Mouse (Mus musculus) induced T-regulatory cell, adult 2 months (primary cell): ENCODE data around the gene V1ra8.
"Not testable (repeated sequence)": the region's sequence is repeated elsewhere in the genome, so short reads cannot be mapped to it uniquely, and the experiment has no call there.

ENCODE experiments used
- DNase-seq: peaks from one replicate; pipeline ENCODE4 v3.0.0-alpha.2; 2012; ENCODE audit warnings: low read depth

Gene V1ra8

GRCm38 (mm10) chr6:90202493-90202892 is at the start of gene V1ra8:
Gene V1ra8, plus strand, starts transcription at chr6:90202793.
- DNase-seq: not testable (repeated sequence)

GRCm38 (mm10) chr6:90160139-90160538 is 42.5 kb upstream of the V1ra8 start:
- DNase-seq: no peak

GRCm38 (mm10) chr6:90174508-90174907 is 28.1 kb upstream of the V1ra8 start, which contains the start of gene Vmn1r52:
Gene Vmn1r52, plus strand, starts transcription at chr6:90174808.
- no peak for DNase-seq

GRCm38 (mm10) chr6:90224338-90224737 is 21.7 kb downstream of the V1ra8 start, which contains the start of gene Vmn1r53:
Gene Vmn1r53, minus strand, starts transcription at chr6:90224438.
- DNase-seq: no peak

- DNase-seq: not testable (repeated sequence)
Observed at GRCm38 (mm10) chr6:90232114-90232513, 29.5 kb downstream of the V1ra8 start.

- no peak for DNase-seq
Observed at GRCm38 (mm10) chr6:90232681-90233080, 30.1 kb downstream of the V1ra8 start.

- DNase-seq: no peak
Observed at GRCm38 (mm10) chr6:90244019-90244418, 41.4 kb downstream of the V1ra8 start.

- DNase-seq: no peak
Observed at GRCm38 (mm10) chr6:90246000-90246399, 43.4 kb downstream of the V1ra8 start, which contains the start of gene Vmn1r54. Gene Vmn1r54, plus strand, starts transcription at chr6:90246300.
